Mouse (Mus musculus): ENCODE results near the gene Glra4. TPM values are rescaled to one million over a fixed set of nuclear protein-coding genes. Genes with fewer than 3 reads are reported as not detected.

The Glra4 gene
- total and polyA plus RNA-seq, 2 experiments from 2014 or later: not detected

DNA sequence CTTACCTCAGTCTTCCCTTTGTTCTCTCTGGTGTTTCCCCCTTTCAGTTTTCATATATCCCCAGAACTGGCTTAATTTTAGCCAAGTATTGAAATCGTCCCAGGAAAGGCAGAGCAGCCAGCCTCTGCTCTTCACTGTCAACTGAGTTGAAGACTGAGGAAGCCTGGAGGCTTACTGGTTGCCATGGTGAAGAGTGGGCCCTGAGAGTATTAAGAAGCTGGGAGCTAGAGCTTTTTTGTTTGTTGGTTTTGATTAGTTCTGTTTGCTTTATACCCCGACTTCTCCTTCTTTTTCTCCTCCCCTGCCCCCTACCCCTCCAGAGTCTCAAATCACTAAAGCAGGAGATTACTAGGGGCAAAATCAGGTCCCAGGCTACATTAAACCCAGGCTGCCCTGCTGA lies 17.3 kb upstream of the Glra4 start:
- ATAC-seq (ENCODE audit: insufficient read depth, low read depth): no peak
- 45% methylated on average over 2 of the region's 2 CpGs for WGBS

DNA sequence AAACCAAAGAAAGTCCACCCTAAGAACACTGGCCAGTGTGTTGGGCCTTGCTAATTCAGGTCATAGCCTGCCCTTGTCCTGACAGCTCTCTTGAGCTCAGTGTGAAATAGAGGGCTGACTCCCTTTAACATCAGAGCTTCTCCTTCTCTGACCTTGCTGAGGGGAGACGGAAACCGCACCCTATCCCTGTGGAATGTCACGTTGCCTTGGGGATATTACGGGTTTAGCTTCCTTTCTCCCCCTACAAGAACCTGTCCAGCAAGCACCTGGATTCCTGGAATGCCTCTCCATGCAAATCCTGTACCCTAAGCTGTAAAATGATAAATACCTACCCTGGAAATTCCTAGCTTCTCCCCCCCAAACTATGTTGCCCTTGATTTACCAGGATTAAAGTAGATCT lies 9.5 kb upstream of the Glra4 start:
- H3K4me1 ChIP-seq (ENCODE audit: control insufficient read depth, insufficient read depth): no peaks in the 10 kb centered on the region
- DNase-seq (ENCODE audit: low spot score) (no peak), ATAC-seq (ENCODE audit: insufficient read depth, low read depth) (no peak)
- TF ChIP-seq EP300 (IDR thresholded peaks at IDR 0.05; ENCODE audit: low read depth): no peak
- no peak for TF ChIP-seq CTCF (IDR thresholded peaks at IDR 0.05; ENCODE audit: low read depth)
- no peaks in the 10 kb centered on the region for H3K9me3 ChIP-seq (replicated peaks; ENCODE audit: control insufficient read depth, low read length)
- H3K4me2 ChIP-seq (ENCODE audit: low read depth, low read length): no peak overlapping the region
- 68% methylated on average over 4 of the region's 4 CpGs for WGBS
- no peak overlapping the region for H3K9ac ChIP-seq (replicated peaks; ENCODE audit: low read depth, low read length)
- no peaks in the 10 kb centered on the region for H3K27me3 ChIP-seq (ENCODE audit: control insufficient read depth, insufficient read depth, low read length)
- no peak overlapping the region for H3K4me3 ChIP-seq (ENCODE audit: low read depth, low read length)
- H3K27ac ChIP-seq (ENCODE audit: low read depth): no peak overlapping the region
- H3K36me3 ChIP-seq (replicated peaks; ENCODE audit: control insufficient read depth, insufficient read depth, low read length): no peaks in the 10 kb centered on the region

More for the DNA sequence above, 17.3 kb upstream of the Glra4 start:
- Histone ChIP-seq H3K4me1 (ENCODE audit: control insufficient read depth, insufficient read depth) (no peaks in the 10 kb centered on the region), H3K27ac (ENCODE audit: low read depth) (no peak overlapping the region), H3K9me3 (replicated peaks; ENCODE audit: control insufficient read depth, low read length) (no peaks in the 10 kb centered on the region), H3K27me3 (ENCODE audit: control insufficient read depth, insufficient read depth, low read length) (no peaks in the 10 kb centered on the region), H3K4me2 (ENCODE audit: low read depth, low read length) (no peak overlapping the region), H3K4me3 (ENCODE audit: low read depth, low read length) (no peak overlapping the region), H3K36me3 (replicated peaks; ENCODE audit: control insufficient read depth, insufficient read depth, low read length) (no peaks in the 10 kb centered on the region), H3K9ac (replicated peaks; ENCODE audit: low read depth, low read length) (no peak overlapping the region)
- TF ChIP-seq EP300 (IDR thresholded peaks at IDR 0.05; ENCODE audit: low read depth) (no peak), CTCF (IDR thresholded peaks at IDR 0.05; ENCODE audit: low read depth) (no peak)
- no peak for DNase-seq (ENCODE audit: low spot score)

GRCm38 (mm10) chrX:136779262-136779661 lies 679 bp downstream of the Glra4 start:
- DNase-seq (ENCODE audit: low spot score) (no peak), ATAC-seq (ENCODE audit: insufficient read depth, low read depth) (no peak)
- WGBS: 45% methylated on average over 2 of the region's 2 CpGs
- H3K27me3 ChIP-seq (ENCODE audit: control insufficient read depth, insufficient read depth, low read length): no peaks in the 10 kb centered on the region
- no peaks in the 10 kb centered on the region for H3K9me3 ChIP-seq (replicated peaks; ENCODE audit: control insufficient read depth, low read length)
- no peak overlapping the region for H3K4me2 ChIP-seq (ENCODE audit: low read depth, low read length)
- no peaks in the 10 kb centered on the region for H3K4me1 ChIP-seq (ENCODE audit: control insufficient read depth, insufficient read depth)
- TF ChIP-seq CTCF (IDR thresholded peaks at IDR 0.05; ENCODE audit: low read depth): no peak
- TF ChIP-seq EP300 (IDR thresholded peaks at IDR 0.05; ENCODE audit: low read depth): no peak
- H3K27ac ChIP-seq (ENCODE audit: low read depth): no peak overlapping the region
- no peaks in the 10 kb centered on the region for H3K36me3 ChIP-seq (replicated peaks; ENCODE audit: control insufficient read depth, insufficient read depth, low read length)
- no peak overlapping the region for H3K9ac ChIP-seq (replicated peaks; ENCODE audit: low read depth, low read length)
- no peak overlapping the region for H3K4me3 ChIP-seq (ENCODE audit: low read depth, low read length)

- DNase-seq (ENCODE audit: low spot score) (no peak), ATAC-seq (ENCODE audit: insufficient read depth, low read depth) (no peak)
- Histone ChIP-seq H3K27ac (ENCODE audit: low read depth) (no peak overlapping the region), H3K9me3 (replicated peaks; ENCODE audit: control insufficient read depth, low read length) (no peaks in the 10 kb centered on the region), H3K27me3 (ENCODE audit: control insufficient read depth, insufficient read depth, low read length) (no peaks in the 10 kb centered on the region), H3K4me1 (ENCODE audit: control insufficient read depth, insufficient read depth) (no peaks in the 10 kb centered on the region), H3K36me3 (replicated peaks; ENCODE audit: control insufficient read depth, insufficient read depth, low read length) (no peaks in the 10 kb centered on the region), H3K4me3 (ENCODE audit: low read depth, low read length) (no peak overlapping the region), H3K9ac (replicated peaks; ENCODE audit: low read depth, low read length) (no peak overlapping the region), H3K4me2 (ENCODE audit: low read depth, low read length) (no peak overlapping the region)
- TF ChIP-seq CTCF (IDR thresholded peaks at IDR 0.05; ENCODE audit: low read depth): no peak
- no peak for TF ChIP-seq EP300 (IDR thresholded peaks at IDR 0.05; ENCODE audit: low read depth)
- 63% methylated on average over 3 of the region's 3 CpGs for WGBS
Observed at GRCm38 (mm10) chrX:136778046-136778445, 1.9 kb downstream of the Glra4 start.

DNA sequence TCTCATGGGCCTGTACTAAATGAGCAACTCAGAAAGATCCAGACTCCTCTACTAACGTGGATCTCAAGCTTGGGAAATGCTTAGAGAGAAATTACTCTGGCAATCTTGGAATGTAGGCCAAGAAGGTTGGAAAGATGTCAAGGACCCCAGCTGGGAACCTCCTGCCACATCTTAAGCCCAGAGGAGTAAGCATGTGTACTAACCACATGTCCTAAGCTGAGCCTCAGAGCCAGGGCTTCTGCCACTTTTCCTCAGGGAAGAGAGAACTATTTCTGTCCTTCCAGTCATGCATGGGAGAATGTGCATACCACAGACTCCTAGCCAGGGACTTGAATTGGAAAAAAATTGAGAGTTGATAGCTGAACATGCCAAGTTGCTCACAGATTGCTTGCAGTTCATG lies 6.9 kb downstream of the Glra4 start:
- no peaks in the 10 kb centered on the region for H3K27me3 ChIP-seq (ENCODE audit: control insufficient read depth, insufficient read depth, low read length)
- DNase-seq (ENCODE audit: low spot score) (no peak), ATAC-seq (ENCODE audit: insufficient read depth, low read depth) (peak; percentile 57)
- no peak overlapping the region for H3K4me2 ChIP-seq (ENCODE audit: low read depth, low read length)
- H3K27ac ChIP-seq (ENCODE audit: low read depth): no peak overlapping the region
- H3K9ac ChIP-seq (replicated peaks; ENCODE audit: low read depth, low read length): no peak overlapping the region
- H3K4me1 ChIP-seq (ENCODE audit: control insufficient read depth, insufficient read depth): peaks cover 3% of the 10 kb centered on the region; the same call in 1 of the 2 replicates
- H3K36me3 ChIP-seq (replicated peaks; ENCODE audit: control insufficient read depth, insufficient read depth, low read length): no peaks in the 10 kb centered on the region
- H3K9me3 ChIP-seq (replicated peaks; ENCODE audit: control insufficient read depth, low read length): no peaks in the 10 kb centered on the region
- 41% methylated on average over 1 of the region's 1 CpGs for WGBS
- TF ChIP-seq EP300 (IDR thresholded peaks at IDR 0.05; ENCODE audit: low read depth) (no peak), CTCF (IDR thresholded peaks at IDR 0.05; ENCODE audit: low read depth) (no peak)
- H3K4me3 ChIP-seq (ENCODE audit: low read depth, low read length): no peak overlapping the region
